Mouse (Mus musculus): ENCODE data around the gene Mthfd1l. TPM values are rescaled to one million over a fixed set of nuclear protein-coding genes. Genes with fewer than 3 reads are reported as not detected.

The Mthfd1l gene
- polyA plus RNA-seq, 1 experiment from 2014 or later = 5.5 TPM

DNA sequence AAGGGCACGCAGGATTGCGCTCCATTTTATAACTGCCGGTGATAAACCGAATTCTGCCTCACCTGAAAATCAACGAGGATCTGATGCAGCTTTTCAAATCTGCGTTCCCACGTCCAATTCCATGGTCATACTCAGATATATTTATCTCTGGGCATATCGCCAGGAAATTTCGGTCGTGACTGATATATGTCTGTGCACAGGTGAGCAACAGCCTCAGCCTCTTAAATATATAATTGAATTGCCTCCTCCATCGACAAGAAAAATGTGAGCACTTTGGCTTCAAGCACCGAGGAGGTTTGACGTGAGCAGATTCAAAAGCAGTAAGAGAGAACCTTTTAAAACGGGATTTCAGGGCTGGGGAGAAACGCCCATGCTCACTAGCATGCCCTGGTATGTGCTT lies 236.1 kb downstream of the Mthfd1l start:
- H3K4me2 ChIP-seq (replicated peaks; ENCODE audit: low read depth) = no peak overlapping the region
- 69% methylated on average over 15 of the region's 15 CpGs for WGBS
- no peaks in the 10 kb centered on the region for H3K36me3 ChIP-seq (ENCODE audit: control insufficient read depth, insufficient read depth, low read length)
- no peaks in the 10 kb centered on the region for H3K4me1 ChIP-seq (replicated peaks; ENCODE audit: control insufficient read depth, insufficient read depth)
- H3K9me3 ChIP-seq (ENCODE audit: control insufficient read depth, low read length) = no peaks in the 10 kb centered on the region
- ATAC-seq (ENCODE audit: low FRiP score, low TSS enrichment) (no peak), DNase-seq (ENCODE audit: low spot score) (no peak)
- TF ChIP-seq EP300 (optimal IDR thresholded peaks at IDR 0.05) = no peak
- no peak for TF ChIP-seq CTCF (IDR thresholded peaks at IDR 0.05; ENCODE audit: low read depth)
- no peaks in the 10 kb centered on the region for H3K27me3 ChIP-seq (ENCODE audit: control insufficient read depth, insufficient read depth, low read length)
- H3K4me3 ChIP-seq (ENCODE audit: low read depth, low read length) = no peak overlapping the region
- no peak overlapping the region for H3K27ac ChIP-seq (replicated peaks)
- no peak overlapping the region for H3K9ac ChIP-seq (ENCODE audit: low read length)

DNA sequence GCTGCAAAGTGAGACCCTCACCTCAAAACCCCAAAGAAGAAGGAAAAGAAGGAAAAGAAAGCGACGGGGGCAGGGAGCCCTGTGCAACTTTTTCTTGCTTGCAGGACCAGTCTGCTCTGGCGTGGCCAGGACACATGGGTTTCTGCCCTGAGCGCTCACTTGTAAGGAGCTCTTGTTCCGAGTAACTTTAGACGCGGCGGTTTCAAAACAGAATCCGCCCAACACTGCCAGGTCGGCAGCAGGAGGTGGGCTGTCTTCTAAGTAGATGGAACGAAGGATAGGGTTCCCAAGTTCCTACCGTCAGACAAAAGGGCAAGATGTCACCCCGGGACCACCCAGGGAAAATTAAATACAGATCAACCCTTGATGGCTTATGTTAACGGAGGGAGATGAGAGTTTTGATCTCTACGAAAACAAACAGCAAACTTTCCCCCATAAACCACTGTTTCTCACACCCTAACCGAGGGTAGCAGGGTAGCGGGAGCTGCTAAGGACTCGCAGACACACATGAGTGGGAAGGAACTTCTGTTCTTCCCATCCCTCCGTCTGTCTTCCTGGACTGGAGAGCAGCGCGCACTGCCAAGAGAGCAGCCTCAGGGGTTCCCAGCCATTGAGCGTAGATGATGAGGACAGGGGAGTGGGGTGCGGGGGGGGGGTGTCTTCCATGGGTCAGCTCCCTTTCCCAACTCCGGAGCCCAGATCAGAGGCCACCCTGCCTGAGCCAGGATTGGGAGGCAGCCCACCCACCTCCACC lies 237.6 kb downstream of the Mthfd1l start:
- DNase-seq (ENCODE audit: low spot score) = peak; percentile 21

DNA sequence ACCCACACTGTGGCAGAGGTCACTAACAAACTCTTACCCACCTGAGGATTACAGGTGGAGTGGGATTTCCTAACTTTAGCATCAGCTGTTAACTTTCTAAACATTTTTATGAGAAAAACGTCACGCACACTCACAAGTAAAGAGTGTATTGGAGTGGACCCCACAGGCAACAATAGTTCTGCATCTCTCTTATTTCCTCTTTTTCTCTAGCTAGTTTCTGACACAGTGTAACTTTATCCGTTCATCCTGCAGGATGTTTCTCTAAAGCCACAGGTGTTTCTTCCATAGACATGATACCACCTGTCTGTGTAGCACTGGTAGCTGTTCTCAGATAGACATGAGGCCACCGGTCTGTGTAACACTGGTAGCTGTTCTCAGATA lies 238.1 kb downstream of the Mthfd1l start:
- WGBS = 64% methylated on average over 4 of the region's 4 CpGs
- H3K4me1 ChIP-seq (replicated peaks; ENCODE audit: control insufficient read depth, insufficient read depth) = no peaks in the 10 kb centered on the region
- no peak for ATAC-seq (ENCODE audit: low FRiP score, low TSS enrichment)
- H3K9me3 ChIP-seq (ENCODE audit: control insufficient read depth, low read length) = no peaks in the 10 kb centered on the region
- no peaks in the 10 kb centered on the region for H3K27me3 ChIP-seq (ENCODE audit: control insufficient read depth, insufficient read depth, low read length)
- no peak overlapping the region for H3K27ac ChIP-seq (replicated peaks)
- DNase-seq (ENCODE audit: low spot score) = no peak
- no peaks in the 10 kb centered on the region for H3K36me3 ChIP-seq (ENCODE audit: control insufficient read depth, insufficient read depth, low read length)
- no peak overlapping the region for H3K9ac ChIP-seq (ENCODE audit: low read length)
- TF ChIP-seq CTCF (IDR thresholded peaks at IDR 0.05; ENCODE audit: low read depth) (no peak), EP300 (optimal IDR thresholded peaks at IDR 0.05) (no peak)
- H3K4me3 ChIP-seq (ENCODE audit: low read depth, low read length) = no peak overlapping the region
- H3K4me2 ChIP-seq (replicated peaks; ENCODE audit: low read depth) = no peak overlapping the region

More for the DNA sequence above, 237.6 kb downstream of the Mthfd1l start:
- Histone ChIP-seq H3K4me1 (replicated peaks; ENCODE audit: control insufficient read depth, insufficient read depth) (no peaks in the 10 kb centered on the region), H3K27ac (replicated peaks) (no peak overlapping the region), H3K36me3 (ENCODE audit: control insufficient read depth, insufficient read depth, low read length) (no peaks in the 10 kb centered on the region), H3K9me3 (ENCODE audit: control insufficient read depth, low read length) (no peaks in the 10 kb centered on the region), H3K27me3 (ENCODE audit: control insufficient read depth, insufficient read depth, low read length) (no peaks in the 10 kb centered on the region), H3K4me2 (replicated peaks; ENCODE audit: low read depth) (peak overlapping the region; percentile 42), H3K4me3 (ENCODE audit: low read depth, low read length) (peak overlapping the region; percentile 19), H3K9ac (ENCODE audit: low read length) (no peak overlapping the region)
- no peak for ATAC-seq (ENCODE audit: low FRiP score, low TSS enrichment)
- WGBS = 14% methylated on average over 24 of the region's 24 CpGs
- TF ChIP-seq CTCF (IDR thresholded peaks at IDR 0.05; ENCODE audit: low read depth) = no peak
- no peak for TF ChIP-seq EP300 (optimal IDR thresholded peaks at IDR 0.05)

Other genes starting within 250 kb of the Mthfd1l start
- 4.7 and 4.8 TPM in 2 replicates for gene Plekhg1, start 232.8 kb upstream of the Mthfd1l start, polyA plus RNA-seq (2015; fragmentation: Nextera tagmentation; extraction: Ambion mirVana)

Data from stomach, postnatal 0 days (tissue).